Mouse (Mus musculus) kidney, embryonic 14.5 days (tissue): ENCODE measurements around the gene Galnt10. TPM values are rescaled to one million over a fixed set of nuclear protein-coding genes. Genes with fewer than 3 reads are reported as not detected.
A peak's percentile ranks its signal among the peaks of the same experiment; 100 is the strongest.

Experiments
- ATAC-seq: fragments of 200-750 bp; cut with Nextera tagmentation; 2 replicates; pipeline ENCODE4 v1.8.0; 2017; ENCODE audit warnings: moderate number of reproducible peaks, mild to moderate bottlenecking, moderate TSS enrichment, moderate library complexity; ENCODE audit not compliant: low FRiP score, low TSS enrichment
- H3K27ac ChIP-seq: fragments of 300-500 bp; sonication (generic); 2 replicates; pipeline ENCODE4 v1.5.1; 2014; ENCODE audit warnings: low read depth, mild to moderate bottlenecking, low read length, moderate library complexity, mixed read lengths
- H3K27me3 ChIP-seq: fragments of 300-500 bp; sonication (generic); 2 replicates; pipeline ENCODE4 v1.6.1; 2014; ENCODE audit warnings: mild to moderate bottlenecking, low read length; ENCODE audit not compliant: control insufficient read depth, insufficient read depth
- H3K36me3 ChIP-seq: fragments of 300-500 bp; sonication (generic); 2 replicates; pipeline ENCODE4 v1.6.1; 2014; ENCODE audit warnings: low read length, mixed read lengths; ENCODE audit not compliant: control insufficient read depth, insufficient read depth
- H3K4me1 ChIP-seq: fragments of 300-500 bp; sonication (generic); 2 replicates; pipeline ENCODE4 v1.6.1; 2014; ENCODE audit warnings: low read length, mixed read lengths; ENCODE audit not compliant: control insufficient read depth, insufficient read depth
- H3K4me2 ChIP-seq: fragments of 300-500 bp; sonication (generic); replicated peaks from 2 replicates; pipeline ENCODE4 v1.6.1; 2014; ENCODE audit warnings: low read depth, mild to moderate bottlenecking, low read length
- H3K4me3 ChIP-seq: fragments of 300-500 bp; sonication (generic); 2 replicates; pipeline ENCODE4 v1.5.1; 2014; ENCODE audit warnings: mild to moderate bottlenecking, low read length
- H3K9ac ChIP-seq: fragments of 300-500 bp; sonication (generic); 2 replicates; pipeline ENCODE4 v1.6.1; 2014; ENCODE audit warnings: low read depth, mild to moderate bottlenecking, low read length, moderate library complexity
- H3K9me3 ChIP-seq: fragments of 300-500 bp; sonication (generic); 2 replicates; pipeline ENCODE4 v1.6.1; 2016; ENCODE audit warnings: low read length; ENCODE audit not compliant: control insufficient read depth
- WGBS: fragments of 180-500 bp; shearing (Covaris S2); extraction: QIAGEN DNeasy Blood & Tissue Kit; methylation state at CpG from one replicate; pipeline ENCODE4 v1.1.7; 2014; 5-methylcytosine and 5-hydroxymethylcytosine counted together
- polyA plus RNA-seq: library from polyadenylated mRNA; unstranded; fragments of >200 nt; fragmentation: Nextera tagmentation; extraction: Ambion mirVana; gene quantifications from 2 replicates; pipeline ENCODE4 v1.2.1, GENCODE M21; 2014

Gene Galnt10
- polyA plus RNA-seq, 1 experiment from 2014 or later = 13.0 TPM

- no peak overlapping the region for H3K27ac ChIP-seq
- 4% methylated on average over 9 of the region's 9 CpGs for WGBS
- H3K36me3 ChIP-seq = no peaks in the 10 kb centered on the region
- H3K27me3 ChIP-seq = peaks cover 94% of the 10 kb centered on the region
- no peaks in the 10 kb centered on the region for H3K9me3 ChIP-seq
- no peak overlapping the region for H3K4me2 ChIP-seq
- peak overlapping the region; percentile 15; the same call in 1 of the 2 replicates for H3K4me3 ChIP-seq
- no peak overlapping the region for H3K9ac ChIP-seq
- ATAC-seq = no peak
- H3K4me1 ChIP-seq = peaks cover 8% of the 10 kb centered on the region
Measured at GRCm38 (mm10) chr11:57836401-57836800, 191.2 kb downstream of the Galnt10 start.

Other genes with a start within 250 kb of the Galnt10 start
- gene Fam114a2, start 126.8 kb upstream of the Galnt10 start, polyA plus RNA-seq = 47.9 and 71.4 TPM in 2 replicates
- gene Mfap3, start 126.8 kb upstream of the Galnt10 start, polyA plus RNA-seq = 39.6 and 52.6 TPM in 2 replicates
- 15.0 and 19.0 TPM in 2 replicates for gene Sap30l, start 156.2 kb downstream of the Galnt10 start, polyA plus RNA-seq
- not detected in 2 replicates for gene Hand1, start 187.4 kb downstream of the Galnt10 start, polyA plus RNA-seq